Mouse (Mus musculus) embryonic facial prominence, embryonic 14.5 days (tissue): ENCODE measurements at regions not wholly inside any gene's neighbourhood (a gene's known extent, or its start where the extent isn't known, plus 50 kb on each side); places are given as distances from the start of the nearest gene placed in this dataset.
"Not testable (repeated sequence)": the region's sequence is repeated elsewhere in the genome, so short reads cannot be mapped to it uniquely, and the experiment has no call there.

Experiments
- ATAC-seq: fragments of 200-750 bp; cut with Nextera tagmentation; 2 replicates; pipeline ENCODE4 v1.8.0; 2017; ENCODE audit warnings: low read depth, moderate number of reproducible peaks, moderate TSS enrichment
- DNase-seq: peaks from one replicate; pipeline ENCODE4 v3.0.0-alpha.2; 2015; ENCODE audit warnings: low spot score
- H3K27ac ChIP-seq: fragments of 300-500 bp; sonication (generic); replicated peaks from 2 replicates; pipeline ENCODE4 v1.5.1; 2014; ENCODE audit warnings: low read depth, mild to moderate bottlenecking, low read length, moderate library complexity
- H3K27me3 ChIP-seq: fragments of 300-500 bp; sonication (generic); replicated peaks from 2 replicates; pipeline ENCODE4 v1.6.1; 2014; ENCODE audit warnings: low read length; ENCODE audit not compliant: control insufficient read depth, insufficient read depth
- H3K36me3 ChIP-seq: fragments of 300-500 bp; sonication (generic); 2 replicates; pipeline ENCODE4 v1.6.1; 2014; ENCODE audit warnings: low read length, mixed read lengths; ENCODE audit not compliant: control insufficient read depth, insufficient read depth
- H3K4me1 ChIP-seq: fragments of 300-500 bp; sonication (generic); 2 replicates; pipeline ENCODE4 v1.6.1; 2014; ENCODE audit warnings: antibody characterized with exemption, low read length; ENCODE audit not compliant: control insufficient read depth, insufficient read depth
- H3K4me2 ChIP-seq: fragments of 300-500 bp; sonication (generic); 2 replicates; pipeline ENCODE4 v1.6.1; 2014; ENCODE audit warnings: low read depth, mild to moderate bottlenecking, low read length, moderate library complexity, mixed read lengths
- H3K4me3 ChIP-seq: fragments of 300-500 bp; sonication (generic); 2 replicates; pipeline ENCODE4 v1.5.1; 2014; ENCODE audit warnings: low read depth, mild to moderate bottlenecking, low read length
- H3K9ac ChIP-seq: fragments of 300-500 bp; sonication (generic); 2 replicates; pipeline ENCODE4 v1.6.1; 2014; ENCODE audit warnings: low read depth, mild to moderate bottlenecking, low read length, moderate library complexity, mixed read lengths
- H3K9me3 ChIP-seq: fragments of 300-500 bp; sonication (generic); 2 replicates; pipeline ENCODE4 v1.6.1; 2016; ENCODE audit warnings: low read length; ENCODE audit not compliant: control insufficient read depth
- WGBS: fragments of 180-500 bp; shearing (Covaris S2); extraction: QIAGEN DNeasy Blood & Tissue Kit; methylation state at CpG from one replicate; pipeline ENCODE4 v1.1.7; 2014; 5-methylcytosine and 5-hydroxymethylcytosine counted together

- DNase-seq (no peak), ATAC-seq (no peak)
- H3K4me2 ChIP-seq, result no peak overlapping the region
- H3K4me3 ChIP-seq, result no peak overlapping the region
- H3K36me3 ChIP-seq, result no peaks in the 10 kb centered on the region
- no peak overlapping the region for H3K27ac ChIP-seq
- H3K9me3 ChIP-seq, result 0 out of 2 replicates have a peak, but pooled peaks cover 3% of the 10 kb centered on the region
- no peak overlapping the region for H3K9ac ChIP-seq
- no peaks in the 10 kb centered on the region for H3K27me3 ChIP-seq
- H3K4me1 ChIP-seq, result no peaks in the 10 kb centered on the region
- 33% methylated on average over 2 of the region's 2 CpGs for WGBS
Measured at GRCm38 (mm10) chr1:79299639-79300038, 140.3 kb downstream of the Scg2 start.

- no peak overlapping the region for H3K27ac ChIP-seq
- no peak overlapping the region for H3K4me3 ChIP-seq
- no peaks in the 10 kb centered on the region for H3K27me3 ChIP-seq
- DNase-seq (no peak), ATAC-seq (no peak)
- no peak overlapping the region for H3K9ac ChIP-seq
- no peak overlapping the region for H3K4me2 ChIP-seq
- H3K9me3 ChIP-seq, result no peaks in the 10 kb centered on the region
- no peaks in the 10 kb centered on the region for H3K4me1 ChIP-seq
- 68% methylated on average over 3 of the region's 3 CpGs for WGBS
- no peaks in the 10 kb centered on the region for H3K36me3 ChIP-seq
Measured at GRCm38 (mm10) chr1:79259726-79260125, 180.2 kb downstream of the Scg2 start.

- ATAC-seq (no peak), DNase-seq (no peak)
- 93% methylated on average over 4 of the region's 4 CpGs for WGBS
- Histone ChIP-seq H3K27me3 (no peaks in the 10 kb centered on the region), H3K4me1 (no peaks in the 10 kb centered on the region), H3K4me3 (no peak overlapping the region), H3K4me2 (no peak overlapping the region), H3K9me3 (no peaks in the 10 kb centered on the region), H3K9ac (no peak overlapping the region), H3K27ac (no peak overlapping the region), H3K36me3 (no peaks in the 10 kb centered on the region)
Measured at GRCm38 (mm10) chr1:79212970-79213369, 226.9 kb downstream of the Scg2 start.

DNA sequence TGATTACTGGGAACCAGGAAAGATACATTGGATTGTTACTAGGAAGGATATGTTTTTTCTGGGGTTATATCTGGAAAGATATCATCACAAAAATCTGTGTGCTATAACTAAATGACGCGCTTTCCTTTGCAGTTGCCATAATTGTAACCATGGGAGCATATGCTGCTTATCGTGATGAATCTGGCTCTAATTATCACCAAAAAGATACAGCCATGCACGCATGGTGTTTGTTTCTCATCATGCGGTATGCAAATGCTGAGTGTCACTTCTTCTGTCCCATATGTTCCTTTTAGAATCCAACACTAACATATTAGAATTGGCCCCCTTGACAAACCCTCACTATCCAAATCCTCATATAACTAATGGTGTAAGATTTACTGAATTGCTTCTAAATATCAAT is 227.4 kb downstream of the Scg2 start:
- Histone ChIP-seq H3K4me3 (no peak overlapping the region), H3K27me3 (no peaks in the 10 kb centered on the region), H3K27ac (no peak overlapping the region), H3K9me3 (no peaks in the 10 kb centered on the region), H3K36me3 (no peaks in the 10 kb centered on the region), H3K4me1 (no peaks in the 10 kb centered on the region), H3K9ac (no peak overlapping the region), H3K4me2 (no peak overlapping the region)
- WGBS, result 73% methylated on average over 5 of the region's 5 CpGs
- ATAC-seq, result no peak
- DNase-seq, result peak; percentile 9

DNA sequence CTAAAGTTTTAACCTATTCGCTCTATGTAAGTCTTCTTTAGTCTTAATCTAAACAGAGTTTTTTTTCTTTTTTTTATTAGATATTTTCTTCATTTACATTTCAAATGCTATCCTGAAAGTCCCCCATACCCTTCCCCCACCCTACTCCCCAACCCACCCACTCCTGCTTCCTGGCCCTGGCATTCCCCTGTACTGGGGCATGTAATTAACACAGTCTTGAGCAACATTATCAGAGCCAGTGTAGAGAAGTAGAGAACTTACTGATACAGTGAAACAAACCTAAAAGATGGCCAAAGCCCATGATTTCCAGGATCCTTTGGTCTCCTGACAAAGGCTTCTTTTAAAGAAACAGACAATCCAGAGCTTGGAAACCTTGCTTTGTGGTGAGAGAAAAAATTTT is 227.9 kb downstream of the Scg2 start:
- not testable (repeated sequence) for H3K4me3 ChIP-seq, H3K9ac ChIP-seq, H3K4me2 ChIP-seq, H3K27me3 ChIP-seq, H3K36me3 ChIP-seq, H3K27ac ChIP-seq, H3K9me3 ChIP-seq, H3K4me1 ChIP-seq, DNase-seq, ATAC-seq
- 85% methylated on average over 1 of the region's 1 CpGs for WGBS

- no peak overlapping the region for H3K27ac ChIP-seq
- WGBS, result 68% methylated on average over 1 of the region's 1 CpGs
- H3K4me3 ChIP-seq, result no peak overlapping the region
- H3K9me3 ChIP-seq, result no peaks in the 10 kb centered on the region
- ATAC-seq (no peak), DNase-seq (no peak)
- H3K9ac ChIP-seq, result no peak overlapping the region
- H3K4me2 ChIP-seq, result no peak overlapping the region
- no peaks in the 10 kb centered on the region for H3K36me3 ChIP-seq
- no peaks in the 10 kb centered on the region for H3K27me3 ChIP-seq
- no peaks in the 10 kb centered on the region for H3K4me1 ChIP-seq
Measured at GRCm38 (mm10) chr1:79207207-79207606, 232.7 kb downstream of the Scg2 start.

DNA sequence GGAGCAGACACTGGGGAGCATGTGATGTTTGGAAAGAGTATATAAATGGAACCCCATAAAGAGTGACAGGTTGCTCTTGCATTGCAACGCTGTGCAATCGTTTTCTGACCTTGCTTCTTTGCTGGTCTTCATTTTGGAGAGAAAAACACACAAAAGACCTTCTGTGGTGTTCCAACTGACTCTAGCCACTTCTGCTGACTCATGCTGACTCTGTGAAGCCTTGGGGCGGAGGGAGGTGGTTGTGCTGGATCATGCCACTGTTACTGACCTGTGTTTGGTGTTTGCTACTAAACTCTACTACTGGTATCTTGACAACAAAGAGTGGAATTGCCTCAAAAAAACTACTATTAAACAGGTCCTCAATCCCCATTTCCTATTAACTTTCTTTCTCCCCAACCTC is 242.2 kb downstream of the Scg2 start:
- WGBS, result 88% methylated on average over 3 of the region's 3 CpGs
- no peaks in the 10 kb centered on the region for H3K9me3 ChIP-seq
- H3K4me3 ChIP-seq, result no peak overlapping the region
- no peaks in the 10 kb centered on the region for H3K4me1 ChIP-seq
- ATAC-seq (no peak), DNase-seq (no peak)
- no peak overlapping the region for H3K4me2 ChIP-seq
- no peaks in the 10 kb centered on the region for H3K36me3 ChIP-seq
- H3K27ac ChIP-seq, result no peak overlapping the region
- H3K27me3 ChIP-seq, result no peaks in the 10 kb centered on the region
- no peak overlapping the region for H3K9ac ChIP-seq

DNA sequence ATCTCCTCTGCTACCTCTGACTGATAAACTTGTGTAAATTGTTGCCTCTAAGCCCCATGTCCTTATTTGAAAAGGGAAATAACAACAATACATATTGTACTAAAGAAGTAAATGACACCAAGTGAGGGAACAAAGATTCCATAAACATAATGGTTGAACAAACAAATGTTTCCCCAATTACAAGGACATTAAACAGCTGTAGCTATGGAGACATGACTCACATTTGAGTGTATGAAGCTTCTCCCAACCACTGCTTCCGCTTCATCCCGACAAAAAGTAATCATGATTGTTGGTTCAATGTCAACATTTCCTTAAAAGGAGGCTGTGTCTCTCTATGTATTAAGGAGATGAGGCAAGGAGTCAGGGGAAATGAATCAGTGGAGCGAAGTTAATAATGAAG is 248.9 kb downstream of the Scg2 start:
- no peak overlapping the region for H3K4me3 ChIP-seq
- no peak overlapping the region for H3K27ac ChIP-seq
- H3K36me3 ChIP-seq, result no peaks in the 10 kb centered on the region
- DNase-seq (no peak), ATAC-seq (no peak)
- no peaks in the 10 kb centered on the region for H3K4me1 ChIP-seq
- H3K4me2 ChIP-seq, result no peak overlapping the region
- 91% methylated on average over 3 of the region's 3 CpGs for WGBS
- no peaks in the 10 kb centered on the region for H3K27me3 ChIP-seq
- H3K9ac ChIP-seq, result no peak overlapping the region
- no peaks in the 10 kb centered on the region for H3K9me3 ChIP-seq

- Histone ChIP-seq H3K36me3 (no peaks in the 10 kb centered on the region), H3K4me2 (no peak overlapping the region), H3K27ac (no peak overlapping the region), H3K9me3 (no peaks in the 10 kb centered on the region), H3K27me3 (no peaks in the 10 kb centered on the region), H3K4me3 (no peak overlapping the region), H3K4me1 (no peaks in the 10 kb centered on the region), H3K9ac (no peak overlapping the region)
- peak; percentile 2 for DNase-seq
- WGBS, result 44% methylated on average over 5 of the region's 5 CpGs
- ATAC-seq, result peak; percentile 63; the same call in 1 of the 2 replicates
Measured at GRCm38 (mm10) chr1:79183534-79184411, 256.1 kb downstream of the Scg2 start.
